Mouse (Mus musculus) cerebellum, postnatal 14 days (tissue): ENCODE measurements at regions not wholly inside any gene's neighbourhood (a gene's known extent, or its start where the extent isn't known, plus 50 kb on each side); places are given as distances from the start of the nearest gene placed in this dataset.

ENCODE experiments used
- DNase-seq, 2 experiments: peaks; one replicate each; pipeline ENCODE4 v3.0.0; 2021; ENCODE audit warnings: mixed read lengths in 2 of 2

DNA sequence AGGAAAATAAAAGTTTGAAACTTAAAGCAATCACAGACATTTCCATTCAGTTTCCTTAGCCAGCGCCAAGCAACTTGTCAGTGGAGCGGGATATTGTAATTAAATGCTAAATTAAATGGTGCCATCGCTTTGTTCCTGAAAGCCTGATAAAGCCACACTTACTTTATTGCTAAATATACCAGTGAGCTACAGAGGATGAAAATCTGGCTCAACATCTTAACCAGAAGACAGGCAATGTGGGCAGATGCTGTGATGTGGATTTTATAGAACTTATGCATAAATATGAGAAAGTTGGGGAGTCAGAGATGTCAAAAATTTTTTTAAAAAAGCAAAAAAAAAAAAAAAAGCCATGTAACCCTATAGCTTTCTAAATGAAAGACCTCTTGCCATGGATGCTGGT is 340.8 kb downstream of the Galc start:
- no peak for DNase-seq

DNA sequence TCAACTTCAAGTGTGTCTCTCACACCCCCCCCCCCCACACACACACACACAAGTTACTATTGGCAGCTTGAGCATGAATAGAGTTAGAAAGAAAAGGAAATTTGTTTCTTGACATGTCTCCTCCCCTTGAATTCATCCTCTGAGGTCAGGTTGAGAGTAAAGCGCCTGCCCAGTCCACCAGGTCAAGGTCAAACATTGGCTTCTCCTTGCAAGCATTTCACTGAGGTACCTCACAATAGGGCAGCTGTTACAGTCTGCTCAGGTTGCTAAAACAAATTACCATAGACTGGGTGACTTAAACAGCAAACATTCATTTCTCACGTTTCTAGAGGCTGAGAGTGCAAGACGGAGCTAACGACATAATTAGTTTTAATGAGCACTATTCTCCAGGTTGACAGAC is 344.2 kb downstream of the Galc start:
- no peak for DNase-seq

DNA sequence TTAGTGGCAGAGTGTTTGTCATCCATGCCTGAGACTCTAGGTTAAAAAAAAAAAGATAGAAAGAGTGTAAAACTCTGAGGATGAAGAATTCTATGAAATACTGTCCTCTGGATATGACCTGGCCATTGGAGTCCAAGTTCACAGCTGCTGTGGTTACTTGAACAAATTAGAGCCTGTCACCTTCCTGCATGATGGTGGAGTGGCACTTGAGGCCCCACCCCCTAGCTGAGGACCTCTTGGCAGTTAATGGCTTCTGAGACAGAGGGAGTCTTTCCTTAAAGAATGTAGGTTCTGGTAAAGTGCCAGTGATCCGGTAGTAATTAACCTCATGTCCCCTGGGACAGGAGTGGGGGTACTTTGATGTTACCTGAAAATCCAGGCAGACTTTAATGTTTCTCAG is 346.5 kb downstream of the Galc start:
- DNase-seq = no peak

DNA sequence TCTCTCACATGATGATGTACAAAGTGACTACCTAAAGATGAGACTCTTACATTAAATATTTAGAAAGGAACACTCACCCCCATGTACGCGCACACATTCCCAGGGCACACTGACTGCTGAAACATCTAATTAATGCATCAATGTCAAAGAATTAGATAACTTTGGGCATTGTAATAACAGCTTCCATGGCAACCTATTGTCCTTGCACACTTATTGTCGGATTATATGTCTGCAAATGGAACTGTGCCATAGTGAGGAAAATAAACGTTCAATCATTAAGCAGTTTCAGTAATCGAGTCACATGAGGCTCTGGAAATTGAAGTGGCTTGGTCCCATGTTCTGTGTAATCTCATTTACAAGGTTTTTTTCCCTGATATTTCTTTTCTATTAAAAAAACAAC is 360.0 kb downstream of the Galc start:
- DNase-seq = no peak

DNA sequence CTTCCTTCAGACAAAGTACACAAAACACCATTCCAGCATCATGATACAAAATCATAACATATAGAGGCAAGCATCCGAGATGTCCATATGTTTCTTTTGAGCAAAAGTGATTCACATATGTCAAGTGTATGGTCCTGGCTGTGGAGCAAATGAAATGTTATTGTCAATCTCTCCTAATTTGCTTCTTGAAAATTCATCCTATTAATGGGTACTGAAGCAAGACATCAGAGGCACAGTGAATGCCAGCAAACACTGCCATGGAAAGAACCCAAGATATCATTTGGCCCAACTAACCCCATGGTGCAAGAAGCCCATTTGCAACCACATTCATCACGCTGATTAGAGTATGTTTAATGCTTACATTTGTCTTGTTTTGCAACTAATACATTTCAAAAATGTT is 361.1 kb downstream of the Galc start:
- peak; percentile 17 to 54 for DNase-seq

DNA sequence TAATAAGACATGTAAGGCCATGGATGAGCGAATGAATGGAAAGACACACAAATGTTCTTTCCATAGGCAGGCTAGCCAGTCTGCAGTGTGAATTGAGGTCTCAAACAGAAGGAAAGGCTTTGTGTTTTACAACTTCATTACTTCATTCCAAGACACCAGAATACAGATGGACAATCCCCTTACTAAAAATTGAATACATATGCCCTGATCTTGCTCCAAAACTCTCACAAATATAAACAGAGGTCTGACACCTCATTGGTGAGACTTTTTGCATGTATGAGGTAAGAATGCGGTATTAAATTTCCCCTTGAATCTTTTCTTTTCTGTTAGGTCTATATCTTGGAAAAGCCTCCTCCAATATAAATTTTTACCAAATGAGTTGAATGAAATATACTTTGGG is 363.3 kb downstream of the Galc start:
- DNase-seq = no peak

DNA sequence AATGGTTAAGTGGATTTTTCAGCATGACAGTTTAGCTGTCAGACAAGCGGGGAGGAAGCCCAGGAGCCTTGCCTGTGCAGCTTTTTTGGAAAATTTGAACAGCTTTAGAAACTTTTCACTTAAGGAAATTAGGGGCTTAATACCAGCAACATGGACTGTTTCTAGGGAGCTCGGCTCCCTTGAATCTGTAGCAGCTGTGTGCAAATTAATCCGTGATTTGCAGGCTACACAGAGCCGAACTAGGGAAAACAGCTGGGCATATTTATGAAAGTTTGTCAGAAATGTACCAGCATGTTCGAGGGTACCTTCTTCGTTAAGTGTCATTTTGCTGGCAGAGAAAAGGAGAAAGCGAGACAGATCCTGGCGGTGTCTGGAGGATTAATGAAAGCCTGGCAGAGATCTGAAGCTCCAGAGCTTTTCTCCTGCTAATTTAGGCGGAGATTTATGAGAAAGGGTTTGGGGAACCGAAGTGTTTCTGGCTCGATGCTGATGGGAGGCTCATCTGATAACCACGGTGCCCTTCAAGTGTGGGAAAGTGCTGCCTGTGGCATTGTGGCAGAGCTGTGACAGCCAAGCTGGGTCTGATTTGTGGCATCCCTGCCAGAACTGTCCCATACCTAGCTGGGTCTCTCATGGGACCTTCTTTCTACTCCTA is 370.3 kb downstream of the Galc start:
- DNase-seq = peak; percentile 14 to 18

DNA sequence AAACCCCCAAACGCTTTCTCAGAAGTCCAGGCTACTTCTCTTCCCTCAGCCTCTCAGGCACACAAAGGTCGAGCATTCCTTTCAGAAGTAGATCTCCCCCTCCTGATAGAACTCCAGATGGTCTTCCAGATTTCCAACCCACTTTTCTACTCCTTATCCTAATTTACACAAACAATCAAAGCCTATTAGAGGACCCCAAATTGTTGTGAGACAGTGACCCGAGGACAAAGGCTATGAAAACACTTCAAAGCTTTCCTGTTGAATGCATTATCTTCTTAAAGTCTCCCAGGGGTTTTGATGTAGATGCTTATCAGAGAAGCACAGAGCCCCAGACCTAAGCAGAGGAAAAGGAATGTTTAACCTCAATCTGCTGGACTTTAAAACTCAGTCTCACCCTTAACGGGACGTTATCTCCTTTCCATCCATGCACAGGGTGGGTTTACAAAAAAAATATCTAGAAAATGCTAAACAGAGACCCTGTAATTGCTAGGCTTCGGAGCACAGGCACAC is 370.9 kb downstream of the Galc start:
- no peak for DNase-seq

DNA sequence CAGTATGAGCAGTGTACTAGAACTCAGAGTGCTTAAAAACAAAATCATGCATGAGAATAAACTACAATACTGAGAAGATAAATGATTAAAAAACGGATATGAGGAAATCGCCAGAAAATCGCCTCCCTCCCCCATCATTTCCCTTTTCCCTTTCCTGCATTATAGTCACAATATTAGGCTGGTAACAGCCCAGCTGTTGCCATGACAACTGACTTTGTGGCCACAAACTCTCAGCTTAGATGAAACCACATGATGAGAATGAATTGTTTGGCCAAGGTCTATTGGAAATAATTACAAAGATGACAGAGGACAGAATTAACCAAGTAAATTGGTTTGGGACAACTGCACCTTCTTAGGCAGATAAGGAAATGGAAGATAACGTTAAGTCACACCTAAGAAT is 376.8 kb downstream of the Galc start:
- DNase-seq = no peak

DNA sequence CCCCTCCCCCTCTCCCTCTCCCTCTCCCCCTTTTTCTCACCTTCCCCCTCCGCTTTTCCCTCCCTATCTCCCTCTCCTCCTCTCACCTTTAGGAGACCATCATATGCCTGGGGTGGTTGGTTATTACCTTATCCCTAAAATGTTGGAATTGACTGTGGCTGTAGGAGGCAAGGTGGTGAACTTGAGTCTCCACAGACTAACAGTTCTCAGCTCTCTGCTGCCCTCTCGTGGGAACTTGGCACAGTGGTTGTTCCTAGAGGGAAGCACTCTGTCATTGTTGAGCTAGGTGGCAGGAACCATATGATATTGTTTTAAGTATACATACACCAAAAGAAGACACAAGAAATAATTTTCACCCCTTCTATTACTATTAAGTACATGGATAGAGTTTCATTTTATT is 386.9 kb downstream of the Galc start:
- peak; percentile 92 to 96 for DNase-seq

DNA sequence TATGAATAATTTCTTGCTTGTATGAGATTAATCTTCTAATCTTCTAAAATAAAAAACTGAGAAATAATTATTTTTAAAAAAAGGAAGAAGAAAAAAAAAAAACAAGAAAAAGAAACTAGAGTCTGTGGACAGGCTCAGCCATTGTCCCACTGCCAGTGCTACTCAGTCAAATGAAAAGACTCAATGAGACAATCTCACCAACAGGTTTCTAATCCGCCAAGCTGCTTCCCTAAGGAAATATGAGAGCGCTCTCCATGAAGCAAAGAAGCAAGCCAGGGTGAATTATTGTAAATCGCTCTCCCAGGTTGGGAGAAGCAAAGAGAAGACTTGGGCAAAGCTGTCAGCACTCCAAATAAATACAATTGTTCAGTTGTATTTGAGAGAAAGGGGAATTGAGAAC is 396.3 kb downstream of the Galc start:
- peak; percentile 3 to 21 for DNase-seq

DNA sequence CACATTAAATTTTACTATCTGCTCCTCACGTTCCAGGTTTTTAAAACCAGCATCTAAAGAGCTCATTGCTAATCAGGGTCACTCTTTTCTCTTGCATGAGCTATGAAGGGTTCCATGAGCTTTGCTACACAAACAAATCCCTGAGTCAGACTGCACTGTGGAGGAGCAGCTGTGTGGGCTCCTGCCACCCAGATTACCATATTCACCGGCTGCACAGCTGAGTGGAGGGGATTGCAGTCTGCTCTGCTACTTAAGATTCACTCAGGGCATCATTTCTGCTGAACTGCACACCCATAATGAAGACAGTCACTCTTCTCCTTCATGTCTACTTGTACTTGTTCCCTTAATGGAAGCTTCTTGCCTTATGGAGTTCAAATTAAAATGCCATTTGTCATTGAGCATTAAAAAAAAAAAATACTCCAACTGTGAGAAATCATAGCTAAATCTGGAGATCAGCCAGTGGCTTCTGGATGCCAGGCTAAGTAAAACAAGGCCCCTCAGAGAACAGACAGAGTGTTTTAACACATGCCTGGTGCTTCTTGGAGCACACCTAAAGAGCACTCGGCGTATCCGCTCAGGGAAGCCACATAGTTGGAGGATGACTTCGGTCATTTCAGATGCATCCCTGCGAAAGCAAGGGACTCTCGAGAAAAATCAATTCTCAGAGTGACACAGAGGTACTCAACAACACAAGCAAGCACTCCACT is 422.9 kb downstream of the Galc start:
- DNase-seq = peak; percentile 27 to 43

DNA sequence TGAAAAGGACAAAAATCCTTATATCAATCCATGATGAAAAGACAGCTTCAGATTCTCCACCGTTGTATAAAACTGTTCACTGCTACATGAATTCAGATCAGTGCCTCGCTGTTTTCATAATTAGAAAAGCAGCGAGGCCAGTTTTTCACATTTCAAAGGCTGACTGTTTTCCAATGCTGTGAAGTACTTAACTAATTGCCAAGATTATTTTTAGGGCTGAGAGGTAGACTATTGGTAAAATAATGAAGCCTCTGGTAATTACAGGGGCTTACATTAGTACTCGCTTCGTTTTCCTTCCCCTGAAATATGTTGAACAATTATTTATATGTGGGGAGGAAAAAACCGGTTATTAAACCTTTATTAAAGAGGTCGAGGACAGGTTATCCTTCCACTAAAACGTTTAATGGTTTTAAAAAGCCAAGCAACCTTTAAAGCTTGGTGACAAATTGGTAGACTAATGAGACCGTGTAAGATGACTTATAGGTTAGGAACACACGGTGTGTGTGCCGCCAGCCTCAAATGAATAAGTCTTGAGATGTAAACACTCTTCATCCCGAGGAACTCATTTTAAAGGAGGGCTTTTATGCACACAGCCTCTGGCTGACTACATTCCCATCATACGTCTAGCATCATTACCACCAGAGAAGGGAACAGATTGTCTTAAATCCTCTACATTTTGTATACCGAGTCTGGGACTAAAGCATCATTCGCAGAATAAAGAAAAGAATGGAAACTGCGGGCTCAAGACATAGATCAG is 465.7 kb downstream of the Galc start:
- DNase-seq = no peak

DNA sequence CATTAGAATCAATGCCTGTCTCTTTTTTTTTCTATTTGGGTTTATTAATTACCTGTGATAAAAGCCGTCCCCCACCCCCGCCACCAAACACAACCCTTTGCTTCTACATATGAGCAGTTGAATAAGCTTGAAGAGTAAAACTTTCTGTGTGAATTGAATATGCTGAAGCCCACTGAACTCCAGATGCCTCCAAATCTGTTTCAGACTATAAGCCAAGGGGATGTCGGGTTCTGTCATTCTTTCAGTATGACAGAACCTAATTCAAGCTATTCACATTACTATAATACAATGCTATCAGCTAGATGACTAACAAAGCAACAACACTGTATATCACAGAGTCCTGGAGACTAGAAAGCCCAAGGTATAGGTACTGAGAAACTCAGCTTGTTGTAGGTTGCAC is 475.8 kb downstream of the Galc start:
- DNase-seq = no peak

DNA sequence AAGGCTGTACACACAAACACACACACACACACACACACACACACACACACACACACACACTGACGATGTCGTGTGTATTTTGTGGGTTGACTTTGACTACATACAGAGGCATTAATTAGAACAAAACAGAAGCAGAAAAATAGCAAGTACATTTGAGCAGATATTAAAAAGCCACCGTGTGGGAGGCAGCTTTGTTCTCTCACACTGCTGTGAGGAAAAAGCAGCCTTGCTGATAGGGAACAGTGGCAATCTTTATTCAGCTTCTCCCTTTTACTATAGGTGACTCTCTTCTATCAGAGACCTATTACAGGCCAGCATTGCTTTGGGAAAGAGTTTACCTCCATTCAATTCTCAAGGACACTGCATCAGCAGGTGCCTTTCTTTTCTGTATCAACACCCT is 500.1 kb downstream of the Galc start:
- no peak for DNase-seq

DNA sequence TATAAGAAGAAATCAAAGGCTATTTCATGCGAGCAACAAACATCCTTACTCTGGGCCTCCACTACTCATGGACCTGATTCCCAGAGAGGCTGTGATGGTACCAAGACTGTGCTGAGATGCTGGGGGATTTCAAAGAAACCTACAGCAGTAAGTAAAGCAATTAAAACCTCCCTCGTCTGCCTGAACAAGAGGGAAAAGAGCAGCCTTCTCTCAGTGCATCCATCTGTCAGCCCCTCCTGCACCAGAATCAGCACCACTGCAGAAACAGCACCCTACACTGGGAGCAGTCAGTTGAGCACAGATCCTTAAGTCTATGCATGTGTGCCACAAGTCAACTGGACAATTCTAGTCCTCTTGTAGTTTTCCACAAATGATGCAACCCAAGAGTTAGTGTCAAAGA is 500.6 kb downstream of the Galc start:
- no peak for DNase-seq

DNA sequence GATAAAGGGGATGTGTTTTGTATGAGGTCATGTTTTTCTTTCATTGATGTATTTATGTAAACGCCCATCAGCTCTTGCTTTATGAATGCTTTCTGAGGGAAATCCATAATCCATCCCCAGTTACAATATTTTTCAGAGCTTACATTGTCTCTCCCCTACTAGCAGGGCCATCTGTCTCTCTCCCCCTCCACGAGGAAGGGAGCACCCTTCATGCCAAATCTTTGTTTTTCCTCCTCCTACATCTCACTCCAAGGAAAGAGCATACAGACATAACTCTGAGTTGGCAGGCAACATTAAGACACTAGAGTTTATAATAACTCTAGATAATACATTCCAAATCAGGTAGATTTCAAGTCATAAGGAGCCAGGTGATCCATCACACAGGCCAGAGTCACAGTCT is 509.1 kb downstream of the Galc start:
- peak; percentile 2 to 49 for DNase-seq

DNA sequence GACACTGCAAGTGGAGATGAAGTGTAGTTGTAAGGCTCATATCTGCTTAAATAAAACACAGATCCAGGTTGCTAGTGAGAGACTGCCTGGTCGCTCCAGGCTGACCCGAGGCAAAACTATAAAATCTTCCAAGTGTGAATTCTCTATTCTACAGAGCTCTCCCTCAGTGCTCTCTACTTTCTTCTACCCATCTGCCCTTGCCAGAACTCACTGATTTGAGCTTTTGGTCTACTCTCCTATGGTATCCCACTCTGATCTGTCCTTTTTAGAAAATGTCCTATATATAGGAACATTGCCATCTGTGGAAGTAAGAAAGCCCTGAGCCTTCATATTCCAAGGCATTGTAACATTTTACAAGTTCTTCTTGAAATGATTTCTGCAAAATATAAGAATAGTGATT is 518.3 kb downstream of the Galc start:
- no peak for DNase-seq

DNA sequence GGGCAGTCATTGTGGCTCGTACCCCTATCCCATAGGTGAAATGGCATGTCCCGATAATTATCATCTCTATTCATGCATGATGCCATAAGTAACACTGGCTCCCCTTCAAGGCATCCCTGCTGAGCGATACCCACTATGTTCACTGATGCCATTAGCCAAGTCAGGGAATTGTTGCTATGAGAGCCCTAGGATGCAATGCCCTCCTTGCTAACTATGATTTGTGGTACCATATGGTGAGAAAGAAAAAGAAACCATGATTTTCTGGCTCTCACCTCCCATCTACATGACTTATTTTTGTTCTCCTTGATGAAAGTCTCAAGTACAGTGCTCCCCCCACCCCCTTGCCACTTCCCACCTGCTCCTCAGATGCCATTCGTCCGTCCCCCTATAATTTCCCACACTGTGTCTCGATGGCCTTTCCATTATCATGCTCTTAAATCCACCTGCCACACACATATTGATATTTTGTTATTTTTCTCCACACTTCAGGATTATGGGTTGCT is 527.1 kb downstream of the Galc start:
- peak in 1 of 2 experiments; percentile 2 for DNase-seq

DNA sequence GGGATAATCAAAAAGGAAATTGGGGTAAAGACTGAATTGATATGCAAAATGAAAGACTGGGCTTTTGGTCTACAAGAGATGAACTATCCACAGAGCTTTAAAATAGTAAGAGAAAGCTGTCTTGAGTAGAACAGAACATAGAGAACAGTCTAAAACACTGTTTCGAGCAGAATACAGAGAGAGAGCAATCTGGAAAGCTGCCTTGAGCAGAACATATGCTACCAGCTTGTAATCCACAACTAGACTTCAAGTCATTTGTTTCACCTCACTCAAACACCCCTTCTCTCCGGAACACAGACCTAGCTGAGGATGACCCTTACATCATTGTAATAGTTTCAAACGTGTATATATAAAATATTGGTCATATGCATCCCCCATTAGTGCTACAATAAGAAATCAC is 538.7 kb downstream of the Galc start:
- no peak for DNase-seq

DNA sequence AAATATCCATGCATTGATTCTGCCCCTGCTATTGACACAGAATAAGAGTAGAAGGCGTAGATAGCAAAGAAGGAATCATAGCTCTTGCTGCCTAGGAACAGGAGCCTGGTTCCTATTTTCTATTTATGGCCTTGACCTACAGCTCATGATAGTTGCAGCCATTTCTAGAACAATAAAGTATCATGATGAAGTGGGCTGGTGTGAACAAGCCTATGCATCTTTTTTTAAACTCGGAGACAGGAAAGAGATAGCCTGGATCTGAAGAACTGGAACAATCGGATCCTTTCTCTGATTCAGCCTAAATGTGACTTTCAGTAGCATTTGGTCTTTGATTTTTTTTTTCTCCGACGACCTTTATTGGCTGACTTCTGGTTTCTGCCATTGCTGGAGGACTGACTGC is 541.4 kb downstream of the Galc start:
- DNase-seq = no peak
